Mouse (Mus musculus) inflammation-experienced regulatory T-cells, adult 6 months (primary cell): ENCODE data around the gene Rdh8. TPM values are rescaled to one million over a fixed set of nuclear protein-coding genes. Genes with fewer than 3 reads are reported as not detected.
"Not testable (repeated sequence)": the region's sequence is repeated elsewhere in the genome, so short reads cannot be mapped to it uniquely, and the experiment has no call there.

ENCODE experiments used
- ATAC-seq: one replicate; pipeline ENCODE4 v1.8.0; 2017
- polyA plus RNA-seq, 3 experiments: library from polyadenylated mRNA; unstranded; fragments of 100-300 nt; shearing (Covaris generic); gene quantifications; one replicate each; pipeline ENCODE4 v1.2.1; 2017

The Rdh8 gene
- not detected for polyA plus RNA-seq

GRCm38 (mm10) chr9:20818236-20818635, at the start of gene Rdh8:
Rdh8 (plus strand) TSS chr9:20818503.
- ATAC-seq: no peak

GRCm38 (mm10) chr9:20781286-20781685, 37.0 kb upstream of the Rdh8 start:
- ATAC-seq: no peak

GRCm38 (mm10) chr9:20785055-20785454, 33.2 kb upstream of the Rdh8 start:
- no peak for ATAC-seq

- no peak for ATAC-seq
Measured at GRCm38 (mm10) chr9:20787992-20788391, 30.3 kb upstream of the Rdh8 start.

GRCm38 (mm10) chr9:20789651-20790050, 28.7 kb upstream of the Rdh8 start:
- ATAC-seq: no peak

GRCm38 (mm10) chr9:20790345-20790744, 28.0 kb upstream of the Rdh8 start:
- no peak for ATAC-seq

GRCm38 (mm10) chr9:20794108-20794806, 24.0 kb upstream of the Rdh8 start:
- ATAC-seq: no peak

GRCm38 (mm10) chr9:20804266-20805158, 13.8 kb upstream of the Rdh8 start:
- no peak for ATAC-seq

GRCm38 (mm10) chr9:20805159-20805495, 13.2 kb upstream of the Rdh8 start:
- ATAC-seq: no peak

- ATAC-seq: no peak
Measured at GRCm38 (mm10) chr9:20805706-20806105, 12.6 kb upstream of the Rdh8 start.

GRCm38 (mm10) chr9:20810271-20810670, 8.0 kb upstream of the Rdh8 start:
- ATAC-seq: no peak

GRCm38 (mm10) chr9:20810773-20811172, 7.5 kb upstream of the Rdh8 start:
- no peak for ATAC-seq

GRCm38 (mm10) chr9:20812537-20813271, 5.6 kb upstream of the Rdh8 start:
- no peak for ATAC-seq

- ATAC-seq: no peak
Measured at GRCm38 (mm10) chr9:20814521-20815272, 3.6 kb upstream of the Rdh8 start, which contains the start of gene Col5a3. Col5a3 (minus strand) TSS chr9:20815067.

- no peak for ATAC-seq
Measured at GRCm38 (mm10) chr9:20820001-20820400, 1.7 kb downstream of the Rdh8 start.

GRCm38 (mm10) chr9:20822821-20823220, 4.5 kb downstream of the Rdh8 start:
- ATAC-seq: no peak

- no peak for ATAC-seq
Measured at GRCm38 (mm10) chr9:20825781-20826180, 7.5 kb downstream of the Rdh8 start.

GRCm38 (mm10) chr9:20828127-20828526, 9.8 kb downstream of the Rdh8 start:
- ATAC-seq: no peak

GRCm38 (mm10) chr9:20830901-20831643, 12.8 kb downstream of the Rdh8 start:
- ATAC-seq: no peak

GRCm38 (mm10) chr9:20834881-20835280, 16.6 kb downstream of the Rdh8 start:
- no peak for ATAC-seq

GRCm38 (mm10) chr9:20835431-20835954, 17.2 kb downstream of the Rdh8 start:
- not testable (repeated sequence) for ATAC-seq
